Mouse (Mus musculus) fat pad, adult 2 months (tissue): ENCODE results near the gene Usp54.
A peak's percentile ranks its signal among the peaks of the same experiment; 100 is the strongest.

ENCODE experiments used
- DNase-seq: peaks from one replicate; pipeline ENCODE4 v3.0.0-alpha.2; 2011; ENCODE audit warnings: low read depth, low spot score; ENCODE audit errors: extremely low read depth

The Usp54 gene

DNA sequence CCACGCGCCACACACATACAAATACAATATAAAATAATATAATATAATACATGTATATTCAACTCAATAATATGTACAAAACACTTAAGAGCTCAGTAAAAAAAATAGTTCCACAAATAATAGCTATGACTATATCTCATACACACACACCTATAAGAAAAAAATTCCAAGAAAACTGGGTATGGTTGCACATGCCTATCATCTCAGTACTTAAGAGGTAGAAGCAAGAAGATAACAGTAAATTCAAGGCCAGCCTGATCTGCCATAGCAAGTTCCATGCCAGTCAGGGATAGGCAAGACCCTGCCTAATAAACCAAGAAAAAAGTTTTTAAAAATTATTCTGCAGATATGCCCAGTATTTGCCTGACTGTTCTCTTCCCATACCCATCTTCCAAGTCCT lies 25.8 kb downstream of the Usp54 start:
- DNase-seq, result no peak

GRCm38 (mm10) chr14:20612820-20613219 lies 28.0 kb downstream of the Usp54 start:
- DNase-seq, result peak; percentile 77

- DNase-seq, result peak; percentile 70
Measured at GRCm38 (mm10) chr14:20610146-20610545, 30.7 kb downstream of the Usp54 start.

GRCm38 (mm10) chr14:20609519-20609918 lies 31.3 kb downstream of the Usp54 start:
- no peak for DNase-seq

DNA sequence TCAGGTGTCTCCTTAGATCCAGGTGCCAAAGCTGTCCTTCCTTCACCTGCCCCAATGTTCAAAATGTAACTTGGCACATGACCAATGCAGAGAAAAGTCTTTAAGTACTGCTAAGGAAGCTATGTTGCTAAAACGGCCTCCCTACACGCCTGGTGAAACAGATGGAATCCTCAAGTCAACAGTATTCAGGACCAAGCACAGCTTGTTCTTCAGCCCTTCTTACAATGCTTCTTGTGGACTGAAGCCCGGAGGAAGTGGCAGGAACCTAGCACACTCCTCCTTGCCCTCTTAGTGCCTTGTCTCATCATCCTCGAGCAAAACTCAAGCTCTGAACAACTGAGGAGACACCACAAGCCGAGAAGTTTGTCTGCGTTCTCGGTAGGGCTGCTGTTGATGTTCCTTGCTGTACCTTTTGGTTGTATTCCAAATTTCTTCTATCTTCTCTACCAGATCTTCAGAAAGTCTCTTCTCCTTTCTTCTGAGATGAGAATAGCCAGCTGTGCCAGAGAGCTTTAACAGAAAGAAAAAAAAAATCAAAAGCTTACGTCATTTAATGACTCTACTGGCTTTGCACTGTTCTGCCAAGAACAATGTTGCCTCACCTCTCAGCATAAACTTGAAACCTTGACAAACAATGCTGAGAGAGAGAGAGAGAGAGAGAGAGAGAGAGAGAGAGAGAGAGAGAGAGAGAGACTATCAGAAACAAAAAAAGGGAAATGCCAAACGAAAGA lies 33.3 kb downstream of the Usp54 start:
- DNase-seq, result peak; percentile 84

- DNase-seq, result no peak
Measured at GRCm38 (mm10) chr14:20601287-20601686, 39.6 kb downstream of the Usp54 start.

- no peak for DNase-seq
Measured at GRCm38 (mm10) chr14:20600203-20600602, 40.7 kb downstream of the Usp54 start.

DNA sequence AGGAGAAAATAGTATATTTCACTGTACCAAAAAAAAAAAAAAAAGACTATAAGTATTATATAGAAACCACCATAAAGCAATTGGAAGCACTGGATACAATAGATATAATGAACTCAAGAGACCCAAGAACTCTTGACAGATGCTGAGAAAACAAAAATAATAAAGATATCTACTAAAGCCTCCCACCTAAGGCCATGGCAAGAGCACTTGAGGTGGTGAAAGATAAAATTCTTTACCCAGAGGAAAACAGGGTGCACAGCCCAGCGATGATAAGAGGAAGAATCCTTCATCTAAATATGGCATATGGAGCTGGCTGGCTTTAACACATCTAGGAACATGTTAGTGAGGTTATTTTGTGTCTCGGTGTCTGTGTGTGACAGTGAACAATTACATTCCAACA lies 41.3 kb downstream of the Usp54 start:
- DNase-seq, result no peak

- DNase-seq, result no peak
Measured at GRCm38 (mm10) chr14:20595781-20596180, 45.1 kb downstream of the Usp54 start.

DNA sequence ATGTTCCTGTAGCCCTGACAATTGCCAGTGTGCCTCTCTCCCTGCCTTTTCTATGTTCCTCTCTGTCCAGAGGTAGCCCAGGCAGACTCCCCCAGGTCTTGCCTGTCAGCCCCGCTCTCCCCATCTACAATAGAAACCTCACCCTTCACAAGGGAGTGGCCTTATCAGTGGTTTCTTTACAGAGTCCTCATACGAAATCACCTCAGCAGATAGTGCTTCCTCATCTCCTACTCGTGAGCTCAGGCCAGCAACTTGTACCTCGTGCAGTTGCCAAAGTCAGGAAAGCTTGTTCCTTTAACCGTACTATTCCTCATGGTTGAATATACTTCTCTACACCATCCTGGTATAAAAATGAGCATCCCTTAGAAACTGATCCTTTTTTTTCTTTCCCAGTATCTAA lies 53.4 kb downstream of the Usp54 start:
- DNase-seq, result no peak

- DNase-seq, result no peak
Measured at GRCm38 (mm10) chr14:20578822-20579407, 61.9 kb downstream of the Usp54 start.

DNA sequence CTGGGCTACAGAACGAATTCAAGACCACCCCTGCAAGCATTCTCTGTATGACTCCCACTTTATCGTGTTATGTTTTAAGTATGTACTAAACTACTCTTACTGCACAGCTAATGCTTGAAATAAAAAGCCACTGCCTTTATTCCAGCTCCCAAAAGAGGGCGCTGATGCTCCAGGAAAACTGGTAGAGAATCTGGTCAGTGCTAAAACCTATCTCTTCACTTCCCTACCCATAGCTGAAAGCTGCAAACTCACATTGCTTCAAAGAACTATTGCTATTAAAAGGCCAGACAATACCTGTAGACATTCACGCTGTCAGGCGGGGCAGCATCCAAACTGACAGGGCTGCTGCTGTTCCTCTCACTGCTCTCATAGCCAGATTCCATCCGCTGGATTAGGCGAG lies 64.7 kb downstream of the Usp54 start:
- no peak for DNase-seq

- peak; percentile 54 for DNase-seq
Measured at GRCm38 (mm10) chr14:20573196-20573595, 67.7 kb downstream of the Usp54 start.

GRCm38 (mm10) chr14:20565256-20566021 lies 75.4 kb downstream of the Usp54 start:
- no peak for DNase-seq

GRCm38 (mm10) chr14:20564692-20565091 lies 76.2 kb downstream of the Usp54 start:
- no peak for DNase-seq

- no peak for DNase-seq
Measured at GRCm38 (mm10) chr14:20561897-20562296, 79.0 kb downstream of the Usp54 start.

DNA sequence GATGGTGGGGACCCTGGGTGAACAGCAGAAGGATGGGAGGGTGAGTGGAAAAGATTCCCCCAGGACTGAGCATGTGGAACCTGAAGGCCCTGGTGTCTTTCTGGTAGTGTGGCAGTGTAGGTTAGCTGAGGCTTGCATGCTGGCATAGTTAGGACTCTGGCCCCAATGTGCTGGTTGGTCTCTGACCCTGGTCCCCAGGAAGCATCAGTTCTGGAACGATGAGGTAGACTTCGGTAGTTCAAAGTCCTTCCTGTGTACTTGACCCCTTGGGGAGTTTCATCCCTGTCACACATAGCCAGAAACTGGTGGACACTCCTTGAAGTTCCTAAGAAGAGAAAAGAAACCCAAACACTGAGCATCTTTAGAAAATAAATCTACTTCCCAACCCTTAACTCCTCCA lies 90.7 kb downstream of the Usp54 start:
- no peak for DNase-seq

DNA sequence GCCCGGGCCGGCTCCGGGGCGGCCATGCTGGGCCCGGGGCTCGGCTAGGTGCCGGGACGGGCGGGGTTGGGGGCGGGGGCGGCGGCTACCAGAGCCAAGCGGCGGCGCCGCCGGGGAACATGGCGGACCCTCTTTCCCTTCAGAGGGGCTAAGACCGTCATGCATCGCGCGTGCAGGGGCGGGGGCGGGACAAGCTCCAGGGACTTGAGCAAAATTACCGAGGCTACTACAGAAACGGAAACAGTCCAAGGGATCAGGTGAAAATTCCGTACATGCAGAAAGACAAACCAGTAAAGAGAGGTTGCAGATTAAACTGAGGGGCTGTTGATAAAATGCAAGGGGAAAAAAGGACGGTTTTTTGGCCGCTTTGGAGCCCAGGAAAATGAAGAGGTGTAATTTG lies 94.4 kb downstream of the Usp54 start, which contains the start of gene Ppp3cb:
TSS of gene Ppp3cb (minus strand) at position 159 of the 400 bp plus-strand sequence.
- DNase-seq, result peak; percentile 63

DNA sequence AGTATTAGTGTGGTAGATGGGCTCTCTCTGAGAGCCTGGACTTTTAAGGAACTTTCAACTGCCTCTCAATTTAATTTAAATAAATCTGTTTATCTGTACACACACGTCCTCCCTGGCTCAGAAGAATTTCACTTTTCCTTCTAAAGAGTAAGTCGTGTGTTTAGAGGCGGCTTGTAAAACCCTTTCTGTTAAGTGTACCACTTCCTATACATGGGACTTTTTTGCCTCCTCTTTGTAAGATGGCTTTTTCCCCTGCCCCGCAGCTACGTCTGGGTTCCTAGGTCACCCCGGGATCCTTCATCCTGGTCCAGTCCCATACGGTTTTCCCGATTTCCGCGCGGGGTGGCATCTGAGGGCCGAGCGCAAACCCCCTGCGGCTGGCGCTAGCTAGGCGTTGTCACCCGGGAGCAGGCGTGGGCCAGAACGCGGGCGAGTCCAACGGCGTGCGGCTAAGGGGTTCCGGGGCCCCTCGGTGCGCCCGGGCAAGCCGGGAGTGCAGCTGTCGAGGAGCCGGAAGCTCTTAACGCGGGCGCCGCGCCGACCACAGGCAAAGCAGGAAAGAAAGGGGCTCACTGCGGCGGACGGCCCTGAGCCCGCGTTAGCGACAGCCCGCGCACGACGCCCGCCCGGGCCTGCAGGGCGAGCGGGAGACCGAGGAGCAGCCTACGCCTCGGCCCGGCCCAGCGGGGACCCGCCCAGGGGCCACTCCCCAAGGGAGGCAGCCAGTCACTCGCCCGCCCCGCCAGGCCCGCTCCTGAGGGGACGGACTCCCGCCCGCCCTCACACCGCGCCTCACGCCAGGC lies 95.1 kb downstream of the Usp54 start:
- peak; percentile 11 for DNase-seq

DNA sequence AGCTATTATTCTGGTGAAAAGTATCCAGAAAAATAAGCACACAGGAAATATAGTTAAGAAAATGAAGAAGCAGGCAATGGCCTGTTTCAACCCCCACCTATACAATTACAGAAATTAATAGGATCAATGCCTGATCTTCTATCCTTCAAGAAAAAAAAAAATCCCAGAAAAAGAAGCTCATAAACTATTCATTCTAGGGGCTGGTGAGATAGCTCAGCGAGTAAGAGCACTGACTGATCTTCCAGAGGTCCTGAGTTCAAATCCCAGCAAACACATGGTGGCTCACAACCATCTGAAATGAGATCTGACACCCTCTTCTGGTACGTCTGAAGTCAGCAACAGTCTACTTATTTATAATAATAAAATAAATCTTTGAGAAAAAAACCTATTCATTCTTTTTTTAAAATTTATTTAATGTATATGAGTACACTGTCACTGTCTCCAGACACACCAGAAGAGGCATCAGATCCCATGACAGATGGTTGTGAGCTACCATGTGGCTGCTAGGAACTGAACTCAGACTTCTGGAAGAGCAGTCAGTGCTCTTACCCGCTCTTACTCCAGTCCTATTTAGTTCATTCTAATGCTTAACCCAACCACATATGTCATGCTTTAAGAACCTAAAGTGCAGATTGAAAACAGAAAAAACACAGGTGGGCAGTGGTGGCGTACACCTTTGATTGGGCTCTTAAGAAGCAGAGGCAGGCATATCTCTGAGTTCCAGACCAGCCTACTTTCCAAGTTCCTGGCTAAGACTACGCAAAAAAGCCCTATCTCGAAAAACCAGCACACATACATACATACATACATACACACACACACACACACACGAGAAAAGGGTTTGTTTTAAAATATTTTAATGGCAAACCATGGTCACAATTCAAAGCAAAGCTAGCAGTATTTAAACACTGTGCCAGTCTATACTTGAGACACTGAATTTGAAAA lies 96.1 kb downstream of the Usp54 start:
- no peak for DNase-seq
